Mouse (Mus musculus) heart, embryonic 10.5 days (tissue): ENCODE data around the gene Eps15l1. TPM values are rescaled to one million over a fixed set of nuclear protein-coding genes. Genes with fewer than 3 reads are reported as not detected.

Experiments used
- DNase-seq: peaks from one replicate; pipeline ENCODE4 v3.0.0-alpha.2; 2017; ENCODE audit warnings: low spot score
- H3K27ac ChIP-seq: fragments of 300-500 bp; sonication (generic); 2 replicates; pipeline ENCODE4 v1.5.1; 2016; ENCODE audit warnings: mild to moderate bottlenecking
- H3K27me3 ChIP-seq: fragments of 300-500 bp; sonication (generic); 2 replicates; pipeline ENCODE4 v1.6.1; 2016; ENCODE audit warnings: mild to moderate bottlenecking; ENCODE audit not compliant: poor library complexity, insufficient read depth, severe bottlenecking
- H3K36me3 ChIP-seq: fragments of 300-500 bp; sonication (generic); 2 replicates; pipeline ENCODE4 v1.6.1; 2016; ENCODE audit warnings: mild to moderate bottlenecking, moderate library complexity
- H3K4me1 ChIP-seq: fragments of 300-500 bp; sonication (generic); 2 replicates; pipeline ENCODE4 v1.6.1; 2016; ENCODE audit warnings: mild to moderate bottlenecking
- H3K4me3 ChIP-seq: fragments of 300-500 bp; sonication (generic); 2 replicates; pipeline ENCODE4 v1.5.1; 2016; ENCODE audit warnings: mild to moderate bottlenecking, moderate library complexity
- H3K9me3 ChIP-seq: fragments of 300-500 bp; sonication (generic); 2 replicates; pipeline ENCODE4 v1.6.1; 2016; ENCODE audit warnings: mild to moderate bottlenecking, moderate library complexity
- WGBS: fragments of 180-500 bp; shearing (Covaris S2); methylation state at CpG from one replicate; pipeline ENCODE4 v1.1.7; 2016; 5-methylcytosine and 5-hydroxymethylcytosine counted together
- polyA plus RNA-seq: library from polyadenylated mRNA; unstranded; fragments of >200 nt; fragmentation: Nextera tagmentation; extraction: Ambion mirVana; gene quantifications from 2 replicates; pipeline ENCODE4 v1.2.1, GENCODE M21; 2016

Gene Eps15l1
- polyA plus RNA-seq, 1 experiment from 2014 or later, result 62.3 TPM

GRCm38 (mm10) chr8:72443994-72444350, 22.7 kb upstream of the Eps15l1 start:
- Histone ChIP-seq H3K9me3 (no peaks in the 10 kb centered on the region), H3K36me3 (peaks cover 11% of the 10 kb centered on the region), H3K27ac (peak overlapping the region; percentile 89), H3K4me3 (peak overlapping the region; percentile 60), H3K4me1 (peaks cover 10% of the 10 kb centered on the region), H3K27me3 (no peaks in the 10 kb centered on the region)
- no peak for DNase-seq
- 39% methylated on average over 6 of the region's 6 CpGs for WGBS

GRCm38 (mm10) chr8:72443338-72443993, 22.2 kb upstream of the Eps15l1 start, which contains the start of the genes Calr3 and 1700030K09Rik:
Calr3 (minus strand) TSS chr8:72443870.
1700030K09Rik (plus strand) TSS chr8:72443880.
- WGBS, result 5% methylated on average over 34 of the region's 34 CpGs
- DNase-seq, result peak; percentile 100
- Histone ChIP-seq H3K27ac (peak within 1 kb of the TSS; percentile 89), H3K27me3 (no peaks in the 10 kb centered on the region), H3K9me3 (no peaks in the 10 kb centered on the region), H3K4me1 (peaks cover 10% of the 10 kb centered on the region), H3K36me3 (peaks cover 10% of the 10 kb centered on the region), H3K4me3 (peak within 1 kb of the TSS; percentile 60)

GRCm38 (mm10) chr8:72438248-72439015, 17.2 kb upstream of the Eps15l1 start:
- Histone ChIP-seq H3K27me3 (no peaks in the 10 kb centered on the region), H3K27ac (no peak overlapping the region), H3K4me1 (peaks cover 9% of the 10 kb centered on the region), H3K36me3 (no peaks in the 10 kb centered on the region), H3K4me3 (no peak overlapping the region), H3K9me3 (no peaks in the 10 kb centered on the region)
- no peak for DNase-seq
- 73% methylated on average over 8 of the region's 8 CpGs for WGBS

- H3K4me1 ChIP-seq, result peaks cover 5% of the 10 kb centered on the region; the same call in 1 of the 2 replicates
- no peaks in the 10 kb centered on the region for H3K9me3 ChIP-seq
- H3K27ac ChIP-seq, result no peak overlapping the region
- H3K4me3 ChIP-seq, result no peak overlapping the region
- DNase-seq, result no peak
- no peaks in the 10 kb centered on the region for H3K27me3 ChIP-seq
- no peaks in the 10 kb centered on the region for H3K36me3 ChIP-seq
- 23% methylated on average over 2 of the region's 2 CpGs for WGBS
Observed at GRCm38 (mm10) chr8:72434952-72435351, 13.7 kb upstream of the Eps15l1 start.

- Histone ChIP-seq H3K27me3 (no peaks in the 10 kb centered on the region), H3K4me3 (no peak overlapping the region), H3K9me3 (no peaks in the 10 kb centered on the region), H3K36me3 (no peaks in the 10 kb centered on the region), H3K27ac (no peak overlapping the region), H3K4me1 (no peaks in the 10 kb centered on the region; the same call in 1 of the 2 replicates)
- DNase-seq, result no peak
- WGBS, result 45% methylated on average over 13 of the region's 13 CpGs
Observed at GRCm38 (mm10) chr8:72429676-72430075, 8.4 kb upstream of the Eps15l1 start.

GRCm38 (mm10) chr8:72422926-72423325, 1.7 kb upstream of the Eps15l1 start:
- WGBS, result 74% methylated on average over 1 of the region's 1 CpGs
- H3K27ac ChIP-seq, result no peak overlapping the region

GRCm38 (mm10) chr8:72420571-72421361, 494 bp downstream of the Eps15l1 start:
- no peaks in the 10 kb centered on the region for H3K9me3 ChIP-seq
- peaks cover 8% of the 10 kb centered on the region; the same call in 1 of the 2 replicates for H3K36me3 ChIP-seq
- H3K4me1 ChIP-seq, result peaks cover 55% of the 10 kb centered on the region
- WGBS, result 1% methylated on average over 71 of the region's 73 CpGs
- peak overlapping the region; percentile 97 for H3K27ac ChIP-seq
- no peaks in the 10 kb centered on the region for H3K27me3 ChIP-seq
- peak overlapping the region; percentile 92 for H3K4me3 ChIP-seq
- peak; percentile 82 for DNase-seq

More at GRCm38 (mm10) chr8:72422926-72423325, 1.7 kb upstream of the Eps15l1 start:
- DNase-seq, result no peak
- H3K9me3 ChIP-seq, result no peaks in the 10 kb centered on the region
- peaks cover 33% of the 10 kb centered on the region for H3K4me1 ChIP-seq
- H3K27me3 ChIP-seq, result no peaks in the 10 kb centered on the region
- no peak overlapping the region for H3K4me3 ChIP-seq
- peaks cover 6% of the 10 kb centered on the region; the same call in 1 of the 2 replicates for H3K36me3 ChIP-seq

GRCm38 (mm10) chr8:72418073-72418472, 3.2 kb downstream of the Eps15l1 start:
- Histone ChIP-seq H3K9me3 (no peaks in the 10 kb centered on the region), H3K27me3 (no peaks in the 10 kb centered on the region), H3K36me3 (peaks cover 17% of the 10 kb centered on the region), H3K4me3 (no peak overlapping the region), H3K27ac (no peak overlapping the region), H3K4me1 (peaks cover 82% of the 10 kb centered on the region)
- 96% methylated on average over 4 of the region's 4 CpGs for WGBS
- no peak for DNase-seq

GRCm38 (mm10) chr8:72415252-72415651, 6.0 kb downstream of the Eps15l1 start:
- no peaks in the 10 kb centered on the region for H3K27me3 ChIP-seq
- H3K27ac ChIP-seq, result 0 out of 2 replicates have a peak overlapping the region, but pooled peaks have one; percentile 11
- DNase-seq, result no peak
- H3K4me1 ChIP-seq, result peaks cover 91% of the 10 kb centered on the region
- peaks cover 28% of the 10 kb centered on the region for H3K36me3 ChIP-seq
- 74% methylated on average over 2 of the region's 2 CpGs for WGBS
- no peaks in the 10 kb centered on the region for H3K9me3 ChIP-seq
- peak overlapping the region; percentile 13; the same call in 1 of the 2 replicates for H3K4me3 ChIP-seq

- Histone ChIP-seq H3K27me3 (no peaks in the 10 kb centered on the region), H3K27ac (no peak overlapping the region), H3K4me1 (peaks cover 89% of the 10 kb centered on the region), H3K9me3 (no peaks in the 10 kb centered on the region), H3K4me3 (no peak overlapping the region), H3K36me3 (peaks cover 25% of the 10 kb centered on the region)
- 70% methylated on average over 7 of the region's 7 CpGs for WGBS
- peak; percentile 89 for DNase-seq
Observed at GRCm38 (mm10) chr8:72413839-72414238, 7.4 kb downstream of the Eps15l1 start.

- H3K27ac ChIP-seq, result no peak overlapping the region
- H3K4me3 ChIP-seq, result no peak overlapping the region
- H3K27me3 ChIP-seq, result no peaks in the 10 kb centered on the region
- peaks cover 48% of the 10 kb centered on the region for H3K4me1 ChIP-seq
- WGBS, result 81% methylated on average over 3 of the region's 3 CpGs
- H3K36me3 ChIP-seq, result peaks cover 17% of the 10 kb centered on the region
- DNase-seq, result no peak
- no peaks in the 10 kb centered on the region for H3K9me3 ChIP-seq
Observed at GRCm38 (mm10) chr8:72409443-72409842, 11.8 kb downstream of the Eps15l1 start.

- Histone ChIP-seq H3K4me3 (no peak overlapping the region), H3K36me3 (peaks cover 12% of the 10 kb centered on the region), H3K9me3 (no peaks in the 10 kb centered on the region), H3K27me3 (no peaks in the 10 kb centered on the region), H3K27ac (no peak overlapping the region), H3K4me1 (peaks cover 33% of the 10 kb centered on the region)
- DNase-seq, result no peak
- 90% methylated on average over 1 of the region's 1 CpGs for WGBS
Observed at GRCm38 (mm10) chr8:72407878-72408277, 13.4 kb downstream of the Eps15l1 start.
